Mouse (Mus musculus) midbrain, embryonic 11.5 days (tissue): ENCODE measurements around the gene Filip1. TPM values are rescaled to one million over a fixed set of nuclear protein-coding genes. Genes with fewer than 3 reads are reported as not detected.
A peak's percentile ranks its signal among the peaks of the same experiment; 100 is the strongest.

ENCODE experiments used
- ATAC-seq: fragments of 200-750 bp; cut with Nextera tagmentation; 2 replicates; pipeline ENCODE4 v1.8.0; 2017; ENCODE audit warnings: moderate TSS enrichment, moderate library complexity; ENCODE audit not compliant: low FRiP score
- DNase-seq: peaks from one replicate; pipeline ENCODE4 v3.0.0; 2015; ENCODE audit warnings: low spot score; ENCODE audit errors: missing footprints
- H3K27ac ChIP-seq: fragments of 300-500 bp; sonication (generic); 2 replicates; pipeline ENCODE4 v1.5.1; 2014; ENCODE audit warnings: low read depth, low read length
- H3K27me3 ChIP-seq: fragments of 300-500 bp; sonication (generic); 2 replicates; pipeline ENCODE4 v1.6.1; 2014; ENCODE audit warnings: mild to moderate bottlenecking, low read length, moderate library complexity, mixed read lengths; ENCODE audit not compliant: control insufficient read depth, insufficient read depth
- H3K36me3 ChIP-seq: fragments of 300-500 bp; sonication (generic); 2 replicates; pipeline ENCODE4 v1.6.1; 2014; ENCODE audit warnings: mild to moderate bottlenecking, low read length, moderate library complexity, mixed read lengths; ENCODE audit not compliant: control insufficient read depth, insufficient read depth
- H3K4me1 ChIP-seq: fragments of 300-500 bp; sonication (generic); 2 replicates; pipeline ENCODE4 v1.6.1; 2014; ENCODE audit warnings: low read length; ENCODE audit not compliant: control insufficient read depth, insufficient read depth
- H3K4me2 ChIP-seq: fragments of 300-500 bp; sonication (generic); 2 replicates; pipeline ENCODE4 v1.6.1; 2014; ENCODE audit warnings: mild to moderate bottlenecking, moderate library complexity
- H3K4me3 ChIP-seq: fragments of 300-500 bp; sonication (generic); 2 replicates; pipeline ENCODE4 v1.5.1; 2014; ENCODE audit warnings: low read depth, low read length
- H3K9ac ChIP-seq: fragments of 300-500 bp; sonication (generic); 2 replicates; pipeline ENCODE4 v1.6.1; 2014; ENCODE audit warnings: low read length
- H3K9me3 ChIP-seq: fragments of 300-500 bp; sonication (generic); 2 replicates; pipeline ENCODE4 v1.6.1; 2016; ENCODE audit warnings: low read length; ENCODE audit not compliant: control insufficient read depth
- WGBS: fragments of 180-500 bp; shearing (Covaris S2); extraction: QIAGEN DNeasy Blood & Tissue Kit; methylation state at CpG from one replicate; pipeline ENCODE4 v1.1.7; 2014; 5-methylcytosine and 5-hydroxymethylcytosine counted together
- polyA plus RNA-seq: library from polyadenylated mRNA; unstranded; fragments of >200 nt; fragmentation: Nextera tagmentation; extraction: Ambion mirVana; gene quantifications from 2 replicates; pipeline ENCODE4 v1.2.1, GENCODE M21; 2014

The Filip1 gene
- polyA plus RNA-seq, 1 experiment from 2014 or later = 11.6 TPM

DNA sequence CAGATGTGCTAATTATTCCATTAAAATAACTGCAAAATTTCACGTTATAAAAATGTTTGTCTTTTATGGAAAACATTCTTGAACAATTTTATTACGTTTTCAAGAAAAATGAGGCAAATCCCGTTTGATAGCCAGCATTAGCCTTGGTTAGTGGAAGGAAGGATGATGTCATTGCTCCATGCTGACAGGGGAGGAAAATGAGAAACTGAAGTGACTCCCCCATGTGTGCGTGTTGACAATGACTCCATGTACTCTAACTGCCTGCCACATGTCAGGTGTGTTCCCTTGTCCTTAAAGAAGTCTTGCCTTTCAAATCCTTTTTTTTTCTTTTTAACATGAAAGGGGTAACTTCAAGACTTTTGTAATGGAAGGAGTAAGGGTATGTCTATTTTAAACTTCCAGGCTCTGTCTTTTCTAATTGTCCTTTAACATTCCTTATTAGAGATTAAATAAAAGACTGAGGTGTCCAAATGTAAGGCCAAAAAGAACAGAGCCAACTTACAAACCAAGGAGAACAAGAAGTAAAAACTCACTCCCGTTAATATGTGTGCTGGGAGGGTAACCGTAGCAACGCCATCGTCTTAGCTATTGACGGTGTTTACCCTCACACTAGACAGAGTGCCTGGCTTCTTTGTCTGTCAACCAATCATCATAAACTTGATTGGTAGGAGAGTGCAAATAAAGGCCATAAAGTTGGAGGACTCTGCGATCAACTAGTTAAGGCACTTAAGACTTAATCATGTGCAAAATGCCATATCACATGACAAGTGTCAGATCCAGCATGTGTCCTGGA is 94.1 kb downstream of the Filip1 start:
- H3K9me3 ChIP-seq = no peaks in the 10 kb centered on the region
- H3K4me1 ChIP-seq = peaks cover 3% of the 10 kb centered on the region; the same call in 1 of the 2 replicates
- ATAC-seq (no peak), DNase-seq (no peak)
- H3K9ac ChIP-seq = no peak overlapping the region
- no peak overlapping the region for H3K4me3 ChIP-seq
- 79% methylated on average over 10 of the region's 10 CpGs for WGBS
- no peaks in the 10 kb centered on the region for H3K27me3 ChIP-seq
- no peak overlapping the region for H3K27ac ChIP-seq
- no peaks in the 10 kb centered on the region for H3K36me3 ChIP-seq
- no peak overlapping the region for H3K4me2 ChIP-seq

DNA sequence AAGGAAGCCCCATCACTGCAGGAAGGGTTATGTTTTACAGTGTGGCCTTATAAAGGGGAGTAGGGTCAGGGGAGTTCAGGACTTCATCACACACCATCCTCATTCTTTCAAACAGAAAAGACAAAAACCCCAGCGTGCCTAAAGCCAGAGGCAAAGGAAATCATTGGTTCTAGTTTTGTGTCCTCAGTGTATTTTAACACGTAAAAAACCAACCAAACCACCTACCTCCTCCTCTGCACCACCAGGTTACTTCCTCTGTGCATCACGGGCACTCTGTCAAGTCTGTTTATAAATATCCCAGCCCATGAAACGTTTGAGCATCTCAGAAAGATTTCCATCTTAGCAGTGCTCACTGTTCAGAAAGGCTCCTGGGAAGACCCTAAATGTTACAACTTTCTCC is 98.4 kb downstream of the Filip1 start:
- Histone ChIP-seq H3K27me3 (no peaks in the 10 kb centered on the region), H3K4me3 (no peak overlapping the region), H3K36me3 (no peaks in the 10 kb centered on the region), H3K4me2 (no peak overlapping the region), H3K9ac (no peak overlapping the region), H3K27ac (no peak overlapping the region), H3K9me3 (no peaks in the 10 kb centered on the region), H3K4me1 (peaks cover 4% of the 10 kb centered on the region; the same call in 1 of the 2 replicates)
- WGBS = 47% methylated on average over 4 of the region's 4 CpGs
- ATAC-seq (no peak), DNase-seq (peak; percentile 77)

DNA sequence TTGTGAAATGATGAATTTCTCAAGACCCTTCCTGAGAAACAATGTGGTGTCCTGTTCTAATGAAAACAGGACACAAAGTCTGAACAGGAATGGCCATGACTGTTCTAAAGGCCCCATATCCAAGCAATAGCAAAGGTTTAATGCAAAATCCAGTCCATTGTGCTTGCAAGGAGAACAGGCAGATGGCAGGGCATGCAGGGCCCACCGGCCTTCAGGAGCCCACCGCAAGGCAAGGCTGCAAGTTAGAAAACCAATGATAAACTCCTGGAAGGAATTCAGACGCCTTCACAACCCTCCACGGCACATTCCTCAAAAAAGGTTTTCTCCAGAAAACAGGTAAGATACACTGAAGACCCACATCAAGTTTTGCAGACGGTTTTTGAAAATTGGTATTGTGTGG is 99.7 kb downstream of the Filip1 start:
- H3K36me3 ChIP-seq = no peaks in the 10 kb centered on the region
- DNase-seq (no peak), ATAC-seq (no peak)
- H3K27ac ChIP-seq = no peak overlapping the region
- H3K4me3 ChIP-seq = no peak overlapping the region
- H3K9me3 ChIP-seq = no peaks in the 10 kb centered on the region
- WGBS = 89% methylated on average over 5 of the region's 5 CpGs
- H3K4me1 ChIP-seq = peaks cover 4% of the 10 kb centered on the region; the same call in 1 of the 2 replicates
- H3K27me3 ChIP-seq = no peaks in the 10 kb centered on the region
- H3K9ac ChIP-seq = no peak overlapping the region
- H3K4me2 ChIP-seq = no peak overlapping the region

DNA sequence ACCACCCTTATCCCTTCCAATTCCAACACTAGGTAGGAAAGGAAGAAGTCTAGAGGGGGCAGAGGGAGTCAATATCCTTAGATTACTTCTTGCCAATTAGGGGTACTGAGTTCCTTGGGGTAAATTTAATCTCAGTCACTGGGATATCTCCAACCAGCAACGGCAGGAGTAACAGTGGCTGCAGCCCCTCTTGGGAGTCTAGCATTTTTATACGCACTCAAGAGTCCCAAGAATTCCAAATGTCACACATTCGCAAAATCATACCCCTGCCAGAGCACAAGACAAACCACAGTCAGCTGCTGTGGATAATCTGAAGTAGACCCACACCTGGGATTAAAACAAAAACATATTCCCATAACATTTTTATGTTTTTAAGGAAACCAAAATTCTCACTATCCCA is 102.5 kb downstream of the Filip1 start:
- H3K36me3 ChIP-seq = no peaks in the 10 kb centered on the region
- H3K4me2 ChIP-seq = no peak overlapping the region
- no peak for ATAC-seq
- H3K27me3 ChIP-seq = no peaks in the 10 kb centered on the region
- no peak for DNase-seq
- WGBS = 88% methylated on average over 3 of the region's 3 CpGs
- no peak overlapping the region for H3K9ac ChIP-seq
- no peaks in the 10 kb centered on the region for H3K9me3 ChIP-seq
- no peak overlapping the region for H3K4me3 ChIP-seq
- H3K4me1 ChIP-seq = peaks cover 4% of the 10 kb centered on the region; the same call in 1 of the 2 replicates
- no peak overlapping the region for H3K27ac ChIP-seq

DNA sequence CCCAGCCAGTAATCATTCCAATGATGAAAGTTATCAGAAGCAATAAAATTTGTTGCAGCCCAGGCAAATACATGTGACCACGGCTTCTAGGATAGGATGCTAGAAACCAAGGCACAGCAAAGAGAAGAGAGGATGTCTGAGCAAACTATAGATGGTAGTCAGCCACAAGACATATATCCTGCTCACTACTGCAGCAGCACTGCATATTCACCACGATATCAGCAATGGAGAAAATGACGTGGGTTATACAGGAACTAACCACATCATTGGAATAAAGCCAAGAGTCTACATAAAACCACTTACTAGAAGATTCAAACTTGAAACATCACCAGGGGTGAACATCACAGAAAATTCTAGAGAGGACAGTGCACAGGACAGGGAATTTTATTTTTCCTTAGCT is 113.8 kb downstream of the Filip1 start:
- ATAC-seq (no peak), DNase-seq (no peak)
- Histone ChIP-seq H3K4me1 (no peaks in the 10 kb centered on the region), H3K27me3 (no peaks in the 10 kb centered on the region), H3K4me3 (no peak overlapping the region), H3K9ac (no peak overlapping the region), H3K27ac (no peak overlapping the region), H3K36me3 (no peaks in the 10 kb centered on the region), H3K4me2 (no peak overlapping the region), H3K9me3 (no peaks in the 10 kb centered on the region)
- 97% methylated on average over 3 of the region's 3 CpGs for WGBS

DNA sequence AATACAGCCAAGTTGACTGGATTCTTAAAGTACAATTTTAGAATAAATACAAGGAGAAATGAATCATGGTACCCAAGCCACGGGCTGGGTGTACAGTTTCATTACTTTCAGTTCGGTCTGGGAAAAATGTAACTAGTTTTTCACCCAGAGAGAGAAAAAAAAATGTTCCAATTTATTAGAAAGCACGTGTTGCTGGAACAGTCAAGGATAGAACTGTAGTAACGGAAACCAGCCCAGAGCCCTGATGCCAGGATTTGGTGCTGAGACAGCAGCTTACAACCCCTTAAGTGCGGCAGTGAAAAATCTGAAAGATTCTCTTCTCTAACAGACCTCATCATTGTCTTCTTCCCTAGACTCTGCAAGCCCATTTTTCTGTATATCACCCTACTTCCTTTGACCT is 118.0 kb downstream of the Filip1 start:
- DNase-seq (no peak), ATAC-seq (no peak)
- Histone ChIP-seq H3K9ac (no peak overlapping the region), H3K27me3 (no peaks in the 10 kb centered on the region), H3K36me3 (no peaks in the 10 kb centered on the region), H3K27ac (no peak overlapping the region), H3K4me1 (peaks cover 6% of the 10 kb centered on the region), H3K9me3 (no peaks in the 10 kb centered on the region), H3K4me3 (no peak overlapping the region), H3K4me2 (no peak overlapping the region)
- 85% methylated on average over 5 of the region's 5 CpGs for WGBS

DNA sequence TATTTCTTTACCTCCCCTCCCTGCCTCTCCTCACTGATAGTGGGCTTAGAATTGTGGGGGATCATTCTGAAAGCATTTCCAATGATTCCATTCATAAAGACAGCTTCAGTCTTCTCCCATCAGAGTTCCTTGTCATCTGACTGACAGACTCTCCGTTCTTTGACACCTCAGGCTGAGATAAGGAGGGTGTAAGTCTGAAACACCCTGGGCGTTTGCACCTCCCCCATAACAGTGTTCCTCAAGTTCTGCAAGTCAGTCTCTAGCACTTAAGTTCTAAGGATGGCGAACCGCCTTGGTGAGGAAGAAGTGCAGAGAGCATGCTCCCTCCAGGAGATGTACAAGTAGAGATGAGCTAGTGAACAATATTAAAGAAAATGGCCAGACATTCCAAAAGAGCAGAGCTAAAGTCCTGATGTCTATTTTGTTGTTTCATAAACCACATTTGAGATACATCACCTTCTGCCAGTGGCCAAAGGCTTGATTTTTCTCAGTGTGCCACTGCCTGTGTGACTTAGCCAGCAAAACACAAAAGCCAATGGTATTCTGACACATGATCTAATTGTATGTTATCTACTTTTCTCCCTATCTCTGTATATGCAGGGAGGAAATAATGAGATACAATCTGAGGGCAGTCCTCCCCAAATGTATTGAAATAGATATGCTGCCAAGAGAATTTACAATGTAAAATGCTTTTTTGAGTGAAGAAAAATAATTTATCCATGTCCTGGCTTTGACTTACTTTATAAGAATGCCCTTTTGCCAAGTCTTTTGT is 118.6 kb downstream of the Filip1 start:
- WGBS = 84% methylated on average over 4 of the region's 4 CpGs

DNA sequence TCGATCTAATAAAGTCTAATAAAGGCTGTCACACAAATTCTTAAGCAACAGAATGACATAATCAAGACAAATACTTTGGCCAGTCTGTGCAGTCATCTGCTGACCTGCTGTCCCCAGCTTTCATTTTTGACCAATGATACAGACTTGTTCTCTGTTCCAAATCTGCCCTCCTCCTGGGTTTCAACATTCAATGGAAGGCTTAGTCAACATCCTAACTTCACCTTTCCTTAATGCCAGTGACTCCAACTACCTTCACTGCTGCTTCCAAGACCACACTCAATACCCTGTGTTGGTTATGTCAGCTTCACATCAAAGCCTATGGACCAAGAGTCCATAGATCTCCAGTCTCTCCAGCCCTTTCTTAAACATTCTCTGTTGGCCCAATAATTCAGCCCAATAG is 120.5 kb downstream of the Filip1 start:
- no peak overlapping the region for H3K4me3 ChIP-seq
- no peak overlapping the region for H3K27ac ChIP-seq
- H3K4me2 ChIP-seq = no peak overlapping the region
- DNase-seq (no peak), ATAC-seq (no peak)
- H3K27me3 ChIP-seq = no peaks in the 10 kb centered on the region
- peaks cover 6% of the 10 kb centered on the region for H3K4me1 ChIP-seq
- H3K9me3 ChIP-seq = no peaks in the 10 kb centered on the region
- 97% methylated on average over 1 of the region's 1 CpGs for WGBS
- no peaks in the 10 kb centered on the region for H3K36me3 ChIP-seq
- H3K9ac ChIP-seq = no peak overlapping the region

More for the DNA sequence above, 118.6 kb downstream of the Filip1 start:
- DNase-seq (no peak), ATAC-seq (no peak)
- Histone ChIP-seq H3K9ac (no peak overlapping the region), H3K27me3 (no peaks in the 10 kb centered on the region), H3K27ac (no peak overlapping the region), H3K36me3 (no peaks in the 10 kb centered on the region), H3K4me2 (no peak overlapping the region), H3K4me1 (peaks cover 6% of the 10 kb centered on the region), H3K4me3 (no peak overlapping the region), H3K9me3 (no peaks in the 10 kb centered on the region)

DNA sequence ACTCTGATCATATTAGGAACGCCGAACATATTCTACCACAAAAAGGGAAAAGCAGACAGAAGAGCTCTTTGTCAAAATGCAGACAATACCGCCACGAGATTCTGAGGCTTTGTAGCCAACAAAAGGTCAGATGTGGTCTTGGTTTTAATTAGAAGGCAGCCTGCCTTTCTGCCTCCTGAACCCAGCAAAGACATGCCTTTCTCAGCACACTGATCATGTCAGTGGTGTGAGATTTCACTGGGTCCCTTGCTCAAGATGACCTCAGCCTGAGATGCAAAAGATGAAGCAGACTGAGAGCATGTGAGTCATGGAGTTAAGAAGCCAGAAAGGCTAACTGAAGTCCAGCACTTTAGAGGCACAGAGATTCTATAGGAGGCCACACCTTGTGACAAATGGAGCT is 122.2 kb downstream of the Filip1 start:
- no peak for DNase-seq
- no peak overlapping the region for H3K4me3 ChIP-seq
- no peak overlapping the region for H3K4me2 ChIP-seq
- H3K9ac ChIP-seq = no peak overlapping the region
- H3K9me3 ChIP-seq = no peaks in the 10 kb centered on the region
- 30% methylated on average over 4 of the region's 4 CpGs for WGBS
- no peak overlapping the region for H3K27ac ChIP-seq
- peak; percentile 36 for ATAC-seq
- peaks cover 6% of the 10 kb centered on the region for H3K4me1 ChIP-seq
- H3K27me3 ChIP-seq = no peaks in the 10 kb centered on the region
- H3K36me3 ChIP-seq = no peaks in the 10 kb centered on the region
